Mouse (Mus musculus) MEL (cell line): ENCODE results near the gene Gm10134.

Experiments used
- CHD1 ChIP-seq: IDR thresholded peaks from 2 replicates; pipeline ENCODE4 v1.6.1; 2012; ENCODE audit warnings: low read depth, mild to moderate bottlenecking, inconsistent platforms, low read length, improper control_type of control experiment
- CHD2 ChIP-seq: IDR thresholded peaks from 2 replicates; pipeline ENCODE4 v1.6.1; 2011; ENCODE audit warnings: low read length, improper control_type of control experiment
- CTCF ChIP-seq, 3 experiments: IDR thresholded peaks in 2 of 3; conservative IDR thresholded peaks in 1 of 3; 2 replicates each; pipeline ENCODE4 v1.5.1; 2011 to 2012; ENCODE audit warnings: low read length in 3 of 3, low read depth in 2 of 3, mild to moderate bottlenecking in 2 of 3, improper control_type of control experiment in 1 of 3, inconsistent platforms in 1 of 3, mixed read lengths in 1 of 3, moderate library complexity in 1 of 3; ENCODE audit not compliant: control insufficient read depth in 1 of 3, insufficient read depth in 1 of 3, poor library complexity in 1 of 3, severe bottlenecking in 1 of 3
- E2F4 ChIP-seq: IDR thresholded peaks from 2 replicates; pipeline ENCODE4 v1.6.1; 2011; ENCODE audit warnings: low read depth, low read length, improper control_type of control experiment, borderline replicate concordance
- EP300 ChIP-seq, 2 experiments: IDR thresholded peaks; 2 replicates each; pipeline ENCODE4 v1.6.1; 2011; ENCODE audit warnings: improper control_type of control experiment in 2 of 2, low read length in 2 of 2, low read depth in 1 of 2, mild to moderate bottlenecking in 1 of 2
- GATA1 ChIP-seq: IDR thresholded peaks from 2 replicates; pipeline ENCODE4 v1.6.1; 2011; ENCODE audit warnings: low read depth, low read length, improper control_type of control experiment
- KAT2A ChIP-seq: conservative IDR thresholded peaks from 2 replicates; pipeline ENCODE4 v1.6.1; 2012; ENCODE audit warnings: low read depth, low read length, improper control_type of control experiment, inconsistent platforms
- POLR2A ChIP-seq, 2 experiments: IDR thresholded peaks; 2 replicates each; pipeline ENCODE4 v1.6.1; 2011 to 2012; ENCODE audit warnings: low read length in 2 of 2, mild to moderate bottlenecking in 2 of 2, control low read depth in 1 of 2, improper control_type of control experiment in 1 of 2, low read depth in 1 of 2, moderate library complexity in 1 of 2; ENCODE audit not compliant: control insufficient read depth in 1 of 2, insufficient read depth in 1 of 2, poor library complexity in 1 of 2
- TAL1 ChIP-seq: IDR thresholded peaks from 2 replicates; pipeline ENCODE4 v1.6.1; 2012; ENCODE audit warnings: mild to moderate bottlenecking, inconsistent platforms, low read length, moderate library complexity, mixed read lengths
- UBTF ChIP-seq: IDR thresholded peaks from 2 replicates; pipeline ENCODE4 v1.6.1; 2012; ENCODE audit warnings: low read depth, mild to moderate bottlenecking, inconsistent platforms, low read length, improper control_type of control experiment, moderate library complexity, borderline replicate concordance; ENCODE audit not compliant: insufficient read depth
- ZKSCAN1 ChIP-seq: IDR thresholded peaks from 2 replicates; pipeline ENCODE4 v1.6.1; 2012; ENCODE audit warnings: low read depth, mild to moderate bottlenecking, inconsistent platforms, low read length, improper control_type of control experiment, moderate library complexity

DNA sequence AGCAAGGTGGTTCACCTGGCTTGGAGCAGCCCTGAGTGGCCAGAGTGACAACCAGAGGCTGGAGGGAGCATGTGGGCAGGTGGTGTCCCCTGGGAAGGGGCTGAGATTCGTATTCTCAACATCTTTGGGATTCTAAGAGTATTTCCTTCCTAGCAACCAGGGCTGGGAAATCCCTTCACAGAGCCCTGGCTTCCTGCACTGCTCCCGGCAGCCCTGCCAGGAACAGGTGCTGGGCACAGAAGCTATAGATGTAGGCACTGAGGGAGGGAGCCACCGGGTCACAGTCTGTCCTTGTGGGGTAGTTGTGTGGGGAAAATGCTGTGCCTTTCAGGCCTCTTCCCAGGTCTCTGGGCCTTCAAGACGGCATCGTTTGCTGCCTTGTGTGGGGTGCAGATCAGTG lies 14.7 kb downstream of the Gm10134 start:
- TF ChIP-seq CHD1, result no peak
- TF ChIP-seq CHD2, result no peak
- TF ChIP-seq CTCF (IDR thresholded peaks at IDR 0.05 in 2 of 3, conservative IDR thresholded peaks at IDR 0.05 in 1 of 3; ENCODE audit: control insufficient read depth in 1 of 3, insufficient read depth in 1 of 3, low read depth in 2 of 3, low read length in 3 of 3, poor library complexity in 1 of 3, severe bottlenecking in 1 of 3), result no peak
- no peak for TF ChIP-seq GATA1
- no peak for TF ChIP-seq TAL1
- TF ChIP-seq ZKSCAN1, result no peak
- TF ChIP-seq UBTF, result no peak
- no peak for TF ChIP-seq EP300 (IDR thresholded peaks at IDR 0.05; ENCODE audit: low read depth in 1 of 2, low read length in 2 of 2)
- no peak for TF ChIP-seq E2F4
- no peak for TF ChIP-seq POLR2A (IDR thresholded peaks at IDR 0.05; ENCODE audit: control insufficient read depth in 1 of 2, insufficient read depth in 1 of 2, low read depth in 1 of 2, low read length in 2 of 2, poor library complexity in 1 of 2)
- TF ChIP-seq KAT2A, result no peak
